Mouse (Mus musculus) heart, postnatal 0 days (tissue): Measurements from ENCODE around the gene Npm3. TPM values are rescaled to one million over a fixed set of nuclear protein-coding genes. Genes with fewer than 3 reads are reported as not detected.

ENCODE experiments used
- ATAC-seq: fragments of 200-750 bp; cut with Nextera tagmentation; 2 replicates; pipeline ENCODE4 v1.8.0; 2017; ENCODE audit warnings: low read depth, moderate number of reproducible peaks, moderate library complexity; ENCODE audit not compliant: insufficient read depth
- DNase-seq: peaks from one replicate; pipeline ENCODE4 v3.0.0-alpha.2; 2016; ENCODE audit warnings: low spot score
- H3K27ac ChIP-seq: fragments of 300-500 bp; sonication (generic); 2 replicates; pipeline ENCODE4 v1.5.1; 2014; ENCODE audit warnings: low read depth, mild to moderate bottlenecking
- H3K27me3 ChIP-seq: fragments of 300-500 bp; sonication (generic); 2 replicates; pipeline ENCODE4 v1.6.1; 2014; ENCODE audit warnings: low read length, mixed read lengths; ENCODE audit not compliant: control insufficient read depth, insufficient read depth
- H3K36me3 ChIP-seq: fragments of 300-500 bp; sonication (generic); replicated peaks from 2 replicates; pipeline ENCODE4 v1.6.1; 2014; ENCODE audit warnings: low read length, mixed read lengths; ENCODE audit not compliant: control insufficient read depth, insufficient read depth
- H3K4me1 ChIP-seq: fragments of 300-500 bp; sonication (generic); 2 replicates; pipeline ENCODE4 v1.6.1; 2014; ENCODE audit warnings: antibody characterized with exemption; ENCODE audit not compliant: control insufficient read depth, insufficient read depth
- H3K4me2 ChIP-seq: fragments of 300-500 bp; sonication (generic); 2 replicates; pipeline ENCODE4 v1.6.1; 2014; ENCODE audit warnings: low read depth, mild to moderate bottlenecking, low read length, moderate library complexity
- H3K4me3 ChIP-seq: fragments of 300-500 bp; sonication (generic); 2 replicates; pipeline ENCODE4 v1.5.1; 2014; ENCODE audit warnings: low read depth, low read length
- H3K9ac ChIP-seq: fragments of 300-500 bp; sonication (generic); replicated peaks from 2 replicates; pipeline ENCODE4 v1.6.1; 2014; ENCODE audit warnings: low read depth, low read length, mixed read lengths
- H3K9me3 ChIP-seq: fragments of 300-500 bp; sonication (generic); replicated peaks from 2 replicates; pipeline ENCODE4 v1.6.1; 2016; ENCODE audit warnings: low read length; ENCODE audit not compliant: control insufficient read depth
- CTCF ChIP-seq: IDR thresholded peaks from 2 replicates; pipeline ENCODE4 v1.5.1; 2016; ENCODE audit warnings: antibody characterized with exemption, control low read depth, low read depth
- EP300 ChIP-seq: IDR thresholded peaks from 2 replicates; pipeline ENCODE4 v1.6.1; 2016; ENCODE audit warnings: antibody characterized with exemption, low read depth
- WGBS: fragments of 180-500 bp; shearing (Covaris S2); extraction: QIAGEN DNeasy Blood & Tissue Kit; methylation state at CpG from one replicate; pipeline ENCODE4 v1.1.7; 2014; 5-methylcytosine and 5-hydroxymethylcytosine counted together
- polyA plus RNA-seq: library from polyadenylated mRNA; unstranded; fragments of >200 nt; fragmentation: Nextera tagmentation; extraction: Ambion mirVana; gene quantifications from 2 replicates; pipeline ENCODE4 v1.2.1, GENCODE M21; 2015
- total RNA-seq: library from RNA; depleted of rRNA; stranded (reverse); fragments of >200 nt; gene quantifications from 2 replicates; pipeline ENCODE4 v1.2.3, GENCODE M21; 2014; ENCODE audit warnings: low replicate concordance

The Npm3 gene
- total and polyA plus RNA-seq, 2 experiments from 2014 or later = 7.6 to 38.2 TPM

- TF ChIP-seq EP300 (no peak), CTCF (no peak)
- Histone ChIP-seq H3K4me2 (peak overlapping the region; percentile 40), H3K27me3 (peaks cover 54% of the 10 kb centered on the region), H3K9ac (no peak overlapping the region), H3K4me1 (peaks cover 15% of the 10 kb centered on the region), H3K27ac (no peak overlapping the region), H3K4me3 (peak overlapping the region; percentile 18), H3K9me3 (no peaks in the 10 kb centered on the region), H3K36me3 (peaks cover 1% of the 10 kb centered on the region)
- ATAC-seq (no peak), DNase-seq (no peak)
- WGBS = 6% methylated on average over 32 of the region's 32 CpGs
Observed at GRCm38 (mm10) chr19:45745344-45746152, 3.8 kb downstream of the Npm3 start.

GRCm38 (mm10) chr19:45743619-45744018, 5.8 kb downstream of the Npm3 start:
- Histone ChIP-seq H3K27me3 (peaks cover 73% of the 10 kb centered on the region), H3K9ac (no peak overlapping the region), H3K4me3 (no peak overlapping the region), H3K4me1 (peaks cover 11% of the 10 kb centered on the region), H3K27ac (no peak overlapping the region), H3K4me2 (no peak overlapping the region), H3K36me3 (no peaks in the 10 kb centered on the region; the same call in 1 of the 2 replicates), H3K9me3 (no peaks in the 10 kb centered on the region)
- TF ChIP-seq CTCF (no peak), EP300 (no peak)
- no peak for DNase-seq
- no peak for ATAC-seq
- WGBS = 45% methylated on average over 7 of the region's 7 CpGs

GRCm38 (mm10) chr19:45742984-45743575, 6.3 kb downstream of the Npm3 start:
- Histone ChIP-seq H3K9ac (0 out of 2 replicates have a peak overlapping the region, but pooled peaks have one; percentile 27), H3K27me3 (peaks cover 79% of the 10 kb centered on the region), H3K9me3 (no peaks in the 10 kb centered on the region), H3K4me1 (peaks cover 6% of the 10 kb centered on the region), H3K27ac (no peak overlapping the region), H3K4me2 (peak overlapping the region; percentile 75), H3K4me3 (peak overlapping the region; percentile 50), H3K36me3 (no peaks in the 10 kb centered on the region; the same call in 1 of the 2 replicates)
- TF ChIP-seq CTCF = no peak
- TF ChIP-seq EP300 = no peak
- no peak for DNase-seq
- ATAC-seq = no peak
- WGBS = 16% methylated on average over 21 of the region's 44 CpGs

- under 1% methylated on average over 48 of the region's 68 CpGs for WGBS
- no peak for TF ChIP-seq EP300
- TF ChIP-seq CTCF = no peak
- Histone ChIP-seq H3K27me3 (peaks cover 86% of the 10 kb centered on the region), H3K9ac (0 out of 2 replicates have a peak within 1 kb of the TSS, but pooled peaks have one; percentile 27), H3K9me3 (no peaks in the 10 kb centered on the region), H3K4me3 (peak within 1 kb of the TSS; percentile 50), H3K4me2 (peak within 1 kb of the TSS; percentile 75), H3K4me1 (peaks cover 4% of the 10 kb centered on the region), H3K36me3 (no peaks in the 10 kb centered on the region), H3K27ac (no peak within 1 kb of the TSS)
- DNase-seq (no peak), ATAC-seq (no peak)
Observed at GRCm38 (mm10) chr19:45742218-45742983, 7.0 kb downstream of the Npm3 start, which contains the start of gene Fgf8. TSS of gene Fgf8 (minus strand) at chr19:45742915.

- peaks cover 10% of the 10 kb centered on the region for H3K4me1 ChIP-seq
- ATAC-seq = no peak
- H3K9me3 ChIP-seq = no peaks in the 10 kb centered on the region
- no peaks in the 10 kb centered on the region for H3K36me3 ChIP-seq
- 8% methylated on average over 45 of the region's 45 CpGs for WGBS
- peak overlapping the region; percentile 75 for H3K4me2 ChIP-seq
- H3K4me3 ChIP-seq = peak overlapping the region; percentile 50
- DNase-seq = no peak
- no peak overlapping the region for H3K27ac ChIP-seq
- H3K9ac ChIP-seq = no peak overlapping the region
- TF ChIP-seq CTCF (no peak), EP300 (no peak)
- peaks cover 91% of the 10 kb centered on the region for H3K27me3 ChIP-seq
Observed at GRCm38 (mm10) chr19:45741431-45742217, 7.8 kb downstream of the Npm3 start.
